Mouse (Mus musculus) intestine, embryonic 16.5 days (tissue): ENCODE measurements around the gene Ino80e. TPM values are rescaled to one million over a fixed set of nuclear protein-coding genes. Genes with fewer than 3 reads are reported as not detected.

Experiments used
- ATAC-seq: fragments of 200-750 bp; cut with Nextera tagmentation; 2 replicates; pipeline ENCODE4 v1.8.0; 2017; ENCODE audit warnings: moderate TSS enrichment, moderate library complexity
- H3K27ac ChIP-seq: fragments of 300-500 bp; sonication (generic); 2 replicates; pipeline ENCODE4 v1.5.1; 2014; ENCODE audit warnings: mild to moderate bottlenecking, low read length
- H3K27me3 ChIP-seq: fragments of 300-500 bp; sonication (generic); replicated peaks from 2 replicates; pipeline ENCODE4 v1.6.1; 2014; ENCODE audit warnings: low read length, control low read depth, mixed read lengths; ENCODE audit not compliant: control insufficient read depth, insufficient read depth
- H3K36me3 ChIP-seq: fragments of 300-500 bp; sonication (generic); 2 replicates; pipeline ENCODE4 v1.6.1; 2014; ENCODE audit warnings: low read length, control low read depth; ENCODE audit not compliant: control insufficient read depth, insufficient read depth
- H3K4me1 ChIP-seq: fragments of 300-500 bp; sonication (generic); 2 replicates; pipeline ENCODE4 v1.6.1; 2014; ENCODE audit warnings: low read length, control low read depth, mixed read lengths; ENCODE audit not compliant: control insufficient read depth, insufficient read depth
- H3K4me2 ChIP-seq: fragments of 300-500 bp; sonication (generic); 2 replicates; pipeline ENCODE4 v1.6.1; 2014; ENCODE audit warnings: low read depth, low read length, control low read depth
- H3K4me3 ChIP-seq: fragments of 300-500 bp; sonication (generic); 2 replicates; pipeline ENCODE4 v1.5.1; 2014; ENCODE audit warnings: mild to moderate bottlenecking, low read length
- H3K9ac ChIP-seq: fragments of 300-500 bp; sonication (generic); 2 replicates; pipeline ENCODE4 v1.6.1; 2014; ENCODE audit warnings: low read depth, low read length
- H3K9me3 ChIP-seq: fragments of 300-500 bp; sonication (generic); 2 replicates; pipeline ENCODE4 v1.6.1; 2016; ENCODE audit warnings: low read length, control low read depth; ENCODE audit not compliant: control insufficient read depth
- WGBS: fragments of 180-500 bp; shearing (Covaris S2); extraction: QIAGEN DNeasy Blood & Tissue Kit; methylation state at CpG from one replicate; pipeline ENCODE4 v1.1.7; 2014; 5-methylcytosine and 5-hydroxymethylcytosine counted together
- polyA plus RNA-seq: library from polyadenylated mRNA; unstranded; fragments of >200 nt; fragmentation: Nextera tagmentation; extraction: Ambion mirVana; gene quantifications from 2 replicates; pipeline ENCODE4 v1.2.1, GENCODE M21; 2015

Gene Ino80e
- polyA plus RNA-seq, 1 experiment from 2014 or later = 62.3 TPM

GRCm38 (mm10) chr7:126823940-126824339, 38.2 kb downstream of the Ino80e start:
- no peak overlapping the region for H3K9ac ChIP-seq
- ATAC-seq = no peak
- peaks cover 2% of the 10 kb centered on the region; the same call in 1 of the 2 replicates for H3K9me3 ChIP-seq
- H3K27ac ChIP-seq = no peak overlapping the region
- H3K4me1 ChIP-seq = peaks cover 3% of the 10 kb centered on the region
- no peak overlapping the region for H3K4me3 ChIP-seq
- H3K4me2 ChIP-seq = no peak overlapping the region
- H3K36me3 ChIP-seq = no peaks in the 10 kb centered on the region
- 13% methylated on average over 10 of the region's 10 CpGs for WGBS
- H3K27me3 ChIP-seq = peaks cover 23% of the 10 kb centered on the region

DNA sequence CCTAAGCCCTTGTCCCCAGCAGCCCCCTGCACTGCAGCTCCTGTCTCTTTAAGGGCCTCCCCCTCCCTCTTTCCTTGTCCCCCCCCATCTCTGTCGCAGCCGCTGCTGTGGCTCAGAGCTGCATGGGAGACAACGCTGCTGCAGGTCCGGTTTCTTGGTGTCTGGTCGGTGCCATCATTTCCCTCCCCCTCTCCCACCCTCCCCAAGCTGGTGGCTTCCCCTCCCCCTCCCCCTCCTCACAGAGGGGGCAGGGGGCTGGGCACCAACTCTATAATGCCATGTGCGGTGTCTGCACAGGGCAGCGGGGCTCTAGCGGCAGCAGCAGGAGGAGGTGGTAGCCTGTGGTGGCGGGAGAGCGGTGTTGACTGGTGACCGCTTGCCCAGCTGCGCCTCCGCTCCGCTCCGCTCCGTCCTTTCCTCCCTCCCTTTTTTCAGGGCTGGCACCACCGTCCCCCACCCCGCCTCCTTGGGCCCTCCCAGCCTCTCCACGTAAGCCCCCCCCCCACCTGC, 38.9 kb downstream of the Ino80e start:
- peaks cover 23% of the 10 kb centered on the region for H3K27me3 ChIP-seq
- H3K27ac ChIP-seq = no peak overlapping the region
- WGBS = 0% methylated on average over 8 of the region's 19 CpGs
- H3K9me3 ChIP-seq = peaks cover 3% of the 10 kb centered on the region; the same call in 1 of the 2 replicates
- ATAC-seq = no peak
- H3K36me3 ChIP-seq = no peaks in the 10 kb centered on the region
- H3K4me2 ChIP-seq = peak overlapping the region; percentile 51
- peak overlapping the region; percentile 45; the same call in 1 of the 2 replicates for H3K9ac ChIP-seq
- H3K4me1 ChIP-seq = peaks cover 3% of the 10 kb centered on the region
- peak overlapping the region; percentile 34 for H3K4me3 ChIP-seq

- Histone ChIP-seq H3K4me2 (peak overlapping the region; percentile 51), H3K9ac (no peak overlapping the region), H3K9me3 (peaks cover 3% of the 10 kb centered on the region; the same call in 1 of the 2 replicates), H3K27ac (no peak overlapping the region), H3K27me3 (peaks cover 23% of the 10 kb centered on the region), H3K36me3 (no peaks in the 10 kb centered on the region), H3K4me3 (no peak overlapping the region), H3K4me1 (peaks cover 3% of the 10 kb centered on the region)
- no peak for ATAC-seq
- 20% methylated on average over 9 of the region's 9 CpGs for WGBS
Observed at GRCm38 (mm10) chr7:126822741-126823140, 39.4 kb downstream of the Ino80e start.

GRCm38 (mm10) chr7:126821835-126822511, 40.2 kb downstream of the Ino80e start:
- Histone ChIP-seq H3K4me1 (peaks cover 3% of the 10 kb centered on the region), H3K27ac (no peak overlapping the region), H3K27me3 (peaks cover 20% of the 10 kb centered on the region), H3K9ac (no peak overlapping the region), H3K4me3 (no peak overlapping the region), H3K9me3 (peaks cover 3% of the 10 kb centered on the region; the same call in 1 of the 2 replicates), H3K36me3 (no peaks in the 10 kb centered on the region), H3K4me2 (no peak overlapping the region)
- peak; percentile 55 for ATAC-seq
- WGBS = 23% methylated on average over 7 of the region's 7 CpGs

DNA sequence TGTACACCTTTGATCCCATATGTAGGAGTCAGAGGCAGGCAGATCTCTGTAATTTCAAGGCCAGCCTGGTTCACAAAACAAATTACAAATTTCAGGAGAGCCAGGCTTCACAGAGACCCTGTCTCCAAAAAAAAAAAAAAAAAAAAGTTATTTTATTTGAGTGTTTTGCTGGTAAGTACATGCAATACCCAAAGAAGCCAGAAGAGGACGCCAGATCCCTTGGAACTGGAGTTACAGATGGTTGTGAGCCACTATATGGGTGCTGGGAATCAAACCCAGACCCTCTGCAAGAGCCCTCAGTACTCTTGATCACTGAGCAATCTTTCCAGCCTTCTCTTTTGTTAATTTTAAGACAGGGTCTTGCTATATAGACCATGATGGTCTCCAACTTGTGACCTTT, 43.4 kb downstream of the Ino80e start:
- Histone ChIP-seq H3K36me3 (no peaks in the 10 kb centered on the region), H3K27ac (no peak overlapping the region), H3K9ac (no peak overlapping the region), H3K4me2 (no peak overlapping the region), H3K27me3 (peaks cover 10% of the 10 kb centered on the region), H3K4me3 (no peak overlapping the region), H3K9me3 (peaks cover 3% of the 10 kb centered on the region; the same call in 1 of the 2 replicates), H3K4me1 (peaks cover 3% of the 10 kb centered on the region)
- no peak for ATAC-seq
- 43% methylated on average over 1 of the region's 1 CpGs for WGBS

DNA sequence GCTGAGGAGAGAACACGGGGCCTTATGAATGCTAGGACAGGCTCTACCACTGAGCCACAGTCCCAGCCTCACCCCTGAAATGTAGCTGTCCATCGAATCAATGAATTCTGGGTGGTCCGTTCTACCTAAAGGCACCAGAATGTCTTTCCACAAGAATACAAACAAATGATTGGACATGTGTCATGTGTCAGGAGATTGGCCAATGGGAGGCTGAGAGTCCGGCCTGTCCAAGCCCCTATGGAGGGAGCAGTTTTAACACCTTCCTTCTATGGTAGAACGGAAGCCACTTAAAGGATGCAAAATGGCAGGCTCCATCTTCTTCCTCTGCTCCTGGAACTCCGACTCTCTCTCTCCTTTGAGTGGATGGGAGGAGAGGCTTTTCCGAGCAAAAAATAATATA, 44.6 kb downstream of the Ino80e start:
- peaks cover 3% of the 10 kb centered on the region; the same call in 1 of the 2 replicates for H3K9me3 ChIP-seq
- no peak overlapping the region for H3K4me3 ChIP-seq
- peaks cover 2% of the 10 kb centered on the region for H3K27me3 ChIP-seq
- no peak overlapping the region for H3K4me2 ChIP-seq
- no peak overlapping the region for H3K27ac ChIP-seq
- H3K4me1 ChIP-seq = no peaks in the 10 kb centered on the region
- WGBS = 77% methylated on average over 7 of the region's 7 CpGs
- no peaks in the 10 kb centered on the region for H3K36me3 ChIP-seq
- H3K9ac ChIP-seq = no peak overlapping the region
- no peak for ATAC-seq

- Histone ChIP-seq H3K4me2 (no peak overlapping the region), H3K4me1 (no peaks in the 10 kb centered on the region), H3K27ac (no peak overlapping the region), H3K27me3 (no peaks in the 10 kb centered on the region), H3K4me3 (no peak overlapping the region), H3K9me3 (peaks cover 3% of the 10 kb centered on the region; the same call in 1 of the 2 replicates), H3K9ac (no peak overlapping the region), H3K36me3 (no peaks in the 10 kb centered on the region)
- no peak for ATAC-seq
- 86% methylated on average over 8 of the region's 8 CpGs for WGBS
Observed at GRCm38 (mm10) chr7:126816494-126816893, 45.7 kb downstream of the Ino80e start.

DNA sequence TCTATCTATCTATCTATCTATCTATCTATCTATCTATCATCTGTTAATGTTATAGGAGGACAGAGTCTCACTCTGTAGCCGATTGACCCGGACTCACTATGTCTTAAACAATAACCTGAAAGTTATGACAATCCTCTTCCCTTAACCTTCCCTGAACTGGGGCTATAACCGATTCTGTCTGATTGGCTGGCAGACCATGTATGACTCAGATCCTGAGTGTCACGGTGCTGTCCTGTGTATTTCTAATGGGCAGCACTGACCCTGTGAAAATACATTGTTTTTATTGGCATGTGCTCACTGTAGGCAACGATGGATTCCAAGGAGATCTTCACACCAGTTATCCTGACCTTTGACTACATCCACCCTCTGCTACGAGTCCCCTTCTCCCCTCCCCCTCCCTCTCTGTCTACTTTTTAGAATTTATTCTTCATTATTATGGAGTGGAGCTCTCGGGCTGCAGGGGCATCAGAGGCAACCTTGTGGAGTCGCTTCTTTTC, 46.4 kb downstream of the Ino80e start:
- Histone ChIP-seq H3K4me1 (no peaks in the 10 kb centered on the region), H3K27me3 (no peaks in the 10 kb centered on the region), H3K36me3 (no peaks in the 10 kb centered on the region), H3K9me3 (peaks cover 3% of the 10 kb centered on the region; the same call in 1 of the 2 replicates), H3K4me3 (no peak overlapping the region), H3K27ac (no peak overlapping the region), H3K9ac (no peak overlapping the region), H3K4me2 (no peak overlapping the region)
- WGBS = 62% methylated on average over 8 of the region's 8 CpGs
- no peak for ATAC-seq

GRCm38 (mm10) chr7:126809723-126810369, 52.3 kb downstream of the Ino80e start:
- H3K9me3 ChIP-seq = no peaks in the 10 kb centered on the region
- WGBS = 51% methylated on average over 5 of the region's 5 CpGs
- no peak overlapping the region for H3K4me3 ChIP-seq
- H3K27me3 ChIP-seq = no peaks in the 10 kb centered on the region
- peaks cover 14% of the 10 kb centered on the region for H3K4me1 ChIP-seq
- H3K36me3 ChIP-seq = no peaks in the 10 kb centered on the region
- ATAC-seq = no peak
- H3K27ac ChIP-seq = no peak overlapping the region
- H3K9ac ChIP-seq = peak overlapping the region; percentile 79; the same call in 1 of the 2 replicates
- H3K4me2 ChIP-seq = peak overlapping the region; percentile 95; the same call in 1 of the 2 replicates
